Mouse (Mus musculus) ES-Bruce4 (cell line): ENCODE measurements around the gene Acot12. TPM values are rescaled to one million over a fixed set of nuclear protein-coding genes. Genes with fewer than 3 reads are reported as not detected.

Experiments used
- H3K27ac ChIP-seq: 2 replicates; pipeline ENCODE4 v1.5.1; 2012; ENCODE audit warnings: low read length, inconsistent platforms; ENCODE audit not compliant: insufficient read depth
- H3K27me3 ChIP-seq: 2 replicates; pipeline ENCODE4 v1.6.1; 2012; ENCODE audit warnings: mild to moderate bottlenecking, low read length, inconsistent platforms; ENCODE audit not compliant: control insufficient read depth, poor library complexity, insufficient read depth, severe bottlenecking
- H3K36me3 ChIP-seq: 2 replicates; pipeline ENCODE4 v1.6.1; 2012; ENCODE audit warnings: inconsistent platforms, mild to moderate bottlenecking, low read length, moderate library complexity; ENCODE audit not compliant: control insufficient read depth, poor library complexity, insufficient read depth, severe bottlenecking
- H3K4me1 ChIP-seq: one replicate; pipeline ENCODE4 v1.8.1; 2011; ENCODE audit warnings: low read length; ENCODE audit not compliant: control insufficient read depth, insufficient read depth
- H3K4me3 ChIP-seq: 2 replicates; pipeline ENCODE4 v1.5.1; 2011; ENCODE audit warnings: low read depth, mild to moderate bottlenecking, low read length
- H3K9ac ChIP-seq: 2 replicates; pipeline ENCODE4 v1.6.1; 2012; ENCODE audit warnings: low read depth, mild to moderate bottlenecking, inconsistent platforms; ENCODE audit not compliant: poor library complexity, severe bottlenecking
- H3K9me3 ChIP-seq: replicated peaks from 2 replicates; pipeline ENCODE4 v1.6.1; 2012; ENCODE audit warnings: mild to moderate bottlenecking, low read length, inconsistent platforms; ENCODE audit not compliant: control insufficient read depth, poor library complexity, insufficient read depth, severe bottlenecking
- CTCF ChIP-seq: IDR thresholded peaks from one replicate; pipeline ENCODE4 v1.8.1; 2011; ENCODE audit warnings: low read depth, low read length
- EP300 ChIP-seq: IDR thresholded peaks from 2 replicates; pipeline ENCODE4 v1.6.1; 2011; ENCODE audit warnings: low read depth, low read length; ENCODE audit not compliant: insufficient read depth
- POLR2A ChIP-seq: IDR thresholded peaks from one replicate; pipeline ENCODE4 v1.8.1; 2011; ENCODE audit warnings: low read length; ENCODE audit not compliant: insufficient read depth
- polyA plus RNA-seq: library from polyadenylated mRNA; stranded (reverse); fragments of >200 nt; gene quantifications from 2 replicates; pipeline ENCODE4 v1.2.4, GENCODE M21; 2011; ENCODE audit warnings: low read depth; ENCODE audit not compliant: missing spikeins, insufficient read depth, insufficient read length

Acot12 gene
- polyA plus RNA-seq, 1 experiment, result not detected

GRCm38 (mm10) chr13:91765627-91766026, 24.3 kb downstream of the Acot12 start:
- no peak for TF ChIP-seq EP300
- no peak for TF ChIP-seq CTCF
- no peak for TF ChIP-seq POLR2A
- Histone ChIP-seq H3K27me3 (no peaks in the 10 kb centered on the region), H3K36me3 (no peaks in the 10 kb centered on the region), H3K9me3 (no peaks in the 10 kb centered on the region), H3K27ac (no peak overlapping the region), H3K9ac (no peak overlapping the region), H3K4me1 (no peaks in the 10 kb centered on the region), H3K4me3 (no peak overlapping the region)

GRCm38 (mm10) chr13:91768683-91769651, 27.7 kb downstream of the Acot12 start:
- no peak overlapping the region for H3K27ac ChIP-seq
- no peaks in the 10 kb centered on the region for H3K27me3 ChIP-seq
- no peak overlapping the region for H3K4me3 ChIP-seq
- no peak for TF ChIP-seq EP300
- TF ChIP-seq POLR2A, result no peak
- TF ChIP-seq CTCF, result no peak
- no peak overlapping the region for H3K9ac ChIP-seq
- no peaks in the 10 kb centered on the region for H3K9me3 ChIP-seq
- no peaks in the 10 kb centered on the region for H3K4me1 ChIP-seq
- H3K36me3 ChIP-seq, result no peaks in the 10 kb centered on the region

- no peaks in the 10 kb centered on the region for H3K4me1 ChIP-seq
- TF ChIP-seq EP300 (no peak), CTCF (no peak), POLR2A (no peak)
- H3K9me3 ChIP-seq, result no peaks in the 10 kb centered on the region
- no peak overlapping the region for H3K9ac ChIP-seq
- H3K36me3 ChIP-seq, result no peaks in the 10 kb centered on the region
- H3K27ac ChIP-seq, result no peak overlapping the region
- no peaks in the 10 kb centered on the region for H3K27me3 ChIP-seq
- H3K4me3 ChIP-seq, result no peak overlapping the region
Measured at GRCm38 (mm10) chr13:91778092-91778491, 36.8 kb downstream of the Acot12 start.

GRCm38 (mm10) chr13:91779892-91780291, 38.6 kb downstream of the Acot12 start:
- H3K27ac ChIP-seq, result no peak overlapping the region
- no peak overlapping the region for H3K9ac ChIP-seq

GRCm38 (mm10) chr13:91792035-91792434, 50.7 kb downstream of the Acot12 start:
- TF ChIP-seq POLR2A (no peak), CTCF (no peak), EP300 (no peak)
- Histone ChIP-seq H3K9ac (no peak overlapping the region), H3K4me3 (no peak overlapping the region)

More at GRCm38 (mm10) chr13:91779892-91780291, 38.6 kb downstream of the Acot12 start:
- Histone ChIP-seq H3K27me3 (no peaks in the 10 kb centered on the region), H3K4me3 (no peak overlapping the region), H3K9me3 (no peaks in the 10 kb centered on the region), H3K4me1 (no peaks in the 10 kb centered on the region), H3K36me3 (no peaks in the 10 kb centered on the region)
- no peak for TF ChIP-seq CTCF
- TF ChIP-seq EP300, result no peak
- TF ChIP-seq POLR2A, result no peak

GRCm38 (mm10) chr13:91794926-91795436, 53.7 kb downstream of the Acot12 start:
- H3K9ac ChIP-seq, result no peak overlapping the region
- H3K4me1 ChIP-seq, result no peaks in the 10 kb centered on the region
- H3K9me3 ChIP-seq, result no peaks in the 10 kb centered on the region
- TF ChIP-seq POLR2A, result no peak
- TF ChIP-seq CTCF, result no peak
- TF ChIP-seq EP300, result no peak
- H3K27me3 ChIP-seq, result no peaks in the 10 kb centered on the region
- H3K27ac ChIP-seq, result no peak overlapping the region
- peaks cover 23% of the 10 kb centered on the region for H3K36me3 ChIP-seq
- no peak overlapping the region for H3K4me3 ChIP-seq

More at GRCm38 (mm10) chr13:91792035-91792434, 50.7 kb downstream of the Acot12 start:
- no peaks in the 10 kb centered on the region for H3K27me3 ChIP-seq
- H3K36me3 ChIP-seq, result no peaks in the 10 kb centered on the region; the same call in 1 of the 2 replicates
- no peaks in the 10 kb centered on the region for H3K4me1 ChIP-seq
- H3K27ac ChIP-seq, result no peak overlapping the region
- no peaks in the 10 kb centered on the region for H3K9me3 ChIP-seq
